Mouse (Mus musculus): ENCODE measurements around the gene Nfasc. TPM values are rescaled to one million over a fixed set of nuclear protein-coding genes. Genes with fewer than 3 reads are reported as not detected.

Nfasc gene
- polyA plus RNA-seq, 1 experiment from 2014 or later: 0.30 TPM

DNA sequence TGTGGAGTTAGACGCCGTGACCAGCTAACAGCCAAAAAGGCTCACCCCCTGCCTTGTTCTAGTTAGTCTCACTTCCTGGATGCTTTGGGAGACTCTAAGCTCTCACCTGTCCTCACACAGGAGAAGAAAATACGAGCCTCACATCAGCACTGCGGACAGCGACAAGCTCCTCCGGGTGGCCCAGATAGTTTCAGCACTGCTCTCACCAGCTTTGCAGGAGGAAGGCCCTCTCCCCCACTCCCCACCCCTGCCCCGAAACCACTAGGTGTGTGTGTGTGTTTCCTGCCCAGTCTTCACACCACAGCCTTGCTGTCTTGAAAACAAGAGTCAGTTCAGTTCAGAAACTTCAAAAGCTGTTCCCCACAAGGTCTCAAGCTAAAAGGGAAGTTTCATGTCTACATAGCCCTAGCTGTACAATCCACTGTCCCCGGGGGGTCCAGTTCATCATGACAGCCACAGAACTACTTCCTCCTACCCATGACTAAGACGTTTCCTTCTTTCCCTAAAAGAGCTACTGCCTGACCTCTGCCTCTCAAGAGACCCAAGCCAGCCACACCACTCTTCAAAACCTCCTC is 7.6 kb downstream of the Nfasc start:
- peak; percentile 12 for DNase-seq (ENCODE audit: low spot score)

- DNase-seq (ENCODE audit: low spot score): no peak
These were observed 9.3 kb downstream of the Nfasc start for GRCm38 (mm10) chr1:132732307-132732706.

GRCm38 (mm10) chr1:132727548-132727947 is 14.0 kb downstream of the Nfasc start:
- no peak for DNase-seq (ENCODE audit: low spot score)

GRCm38 (mm10) chr1:132722362-132722761 is 19.2 kb downstream of the Nfasc start:
- no peak for DNase-seq (ENCODE audit: low spot score)

DNA sequence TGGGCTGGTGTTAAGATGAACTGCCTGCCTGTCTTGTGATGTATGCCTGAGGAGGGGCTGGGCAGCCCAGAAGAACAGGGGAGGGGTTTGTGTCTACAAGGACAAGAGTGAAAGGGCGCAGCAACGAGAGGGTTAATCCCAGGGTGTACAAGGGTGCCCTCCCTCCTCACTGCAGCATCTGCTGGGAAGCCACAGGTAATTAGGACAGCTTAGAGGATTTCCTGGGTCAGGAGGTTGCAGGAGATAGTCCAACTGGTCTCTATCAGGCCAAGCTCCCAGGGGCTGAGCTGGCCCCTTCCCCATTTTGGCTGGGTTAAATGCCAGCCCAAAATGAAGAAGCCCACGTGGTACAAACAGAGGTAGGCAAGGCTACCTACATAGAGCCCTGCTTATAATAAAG is 20.3 kb downstream of the Nfasc start:
- DNase-seq (ENCODE audit: low spot score): no peak

DNA sequence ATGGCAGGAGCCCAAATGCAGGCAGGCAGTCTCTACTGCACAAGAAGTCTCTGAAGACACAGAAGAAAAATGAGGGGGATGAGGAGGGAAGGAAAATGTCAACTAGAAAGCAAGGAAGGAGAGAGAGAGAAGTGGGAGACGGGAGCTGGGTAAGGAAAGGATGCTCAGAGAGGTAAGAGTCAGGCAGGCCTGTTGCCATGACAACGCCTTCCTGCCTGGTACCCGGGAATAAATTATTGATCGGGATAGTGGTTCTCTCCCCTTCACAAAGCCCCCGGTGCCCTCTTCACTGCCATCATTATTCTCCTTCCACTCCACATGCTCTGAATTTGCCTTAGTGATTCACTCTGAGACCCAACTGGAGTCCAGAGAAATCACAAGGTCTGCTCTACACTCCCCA is 23.4 kb downstream of the Nfasc start:
- DNase-seq (ENCODE audit: low spot score): no peak

GRCm38 (mm10) chr1:132715044-132715443 is 26.6 kb downstream of the Nfasc start:
- DNase-seq (ENCODE audit: low spot score): no peak

GRCm38 (mm10) chr1:132709419-132709818 is 32.2 kb downstream of the Nfasc start:
- no peak for DNase-seq (ENCODE audit: low spot score)

GRCm38 (mm10) chr1:132707301-132707700 is 34.3 kb downstream of the Nfasc start:
- DNase-seq (ENCODE audit: low spot score): no peak

DNA sequence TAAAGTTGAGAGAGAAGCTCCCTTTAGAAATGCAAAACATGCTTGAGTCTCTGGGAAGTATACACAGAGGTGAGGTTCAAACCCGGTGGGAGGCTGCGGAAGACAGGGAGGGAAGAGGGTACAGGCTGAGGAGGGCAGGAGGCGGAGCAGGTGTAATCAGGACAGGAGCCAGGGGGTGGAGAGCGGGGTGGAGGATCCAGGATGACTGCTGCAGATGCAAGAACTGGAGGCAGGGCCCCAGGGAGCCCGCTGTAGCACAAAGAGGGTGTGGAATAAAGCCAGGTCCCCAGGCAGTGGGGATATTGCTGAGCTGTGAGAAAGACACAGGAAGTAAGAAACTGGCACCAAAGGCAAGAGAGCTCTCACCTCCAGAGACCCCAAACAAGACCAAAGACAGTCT is 38.1 kb downstream of the Nfasc start:
- no peak for DNase-seq (ENCODE audit: low spot score)

- DNase-seq (ENCODE audit: low spot score): no peak
These were observed 44.7 kb downstream of the Nfasc start for GRCm38 (mm10) chr1:132696926-132697325.

GRCm38 (mm10) chr1:132696232-132696631 is 45.4 kb downstream of the Nfasc start:
- no peak for DNase-seq (ENCODE audit: low spot score)

GRCm38 (mm10) chr1:132694007-132694406 is 47.6 kb downstream of the Nfasc start:
- DNase-seq (ENCODE audit: low spot score): no peak

- DNase-seq (ENCODE audit: low spot score): no peak
These were observed 52.4 kb downstream of the Nfasc start for GRCm38 (mm10) chr1:132689181-132689580.

DNA sequence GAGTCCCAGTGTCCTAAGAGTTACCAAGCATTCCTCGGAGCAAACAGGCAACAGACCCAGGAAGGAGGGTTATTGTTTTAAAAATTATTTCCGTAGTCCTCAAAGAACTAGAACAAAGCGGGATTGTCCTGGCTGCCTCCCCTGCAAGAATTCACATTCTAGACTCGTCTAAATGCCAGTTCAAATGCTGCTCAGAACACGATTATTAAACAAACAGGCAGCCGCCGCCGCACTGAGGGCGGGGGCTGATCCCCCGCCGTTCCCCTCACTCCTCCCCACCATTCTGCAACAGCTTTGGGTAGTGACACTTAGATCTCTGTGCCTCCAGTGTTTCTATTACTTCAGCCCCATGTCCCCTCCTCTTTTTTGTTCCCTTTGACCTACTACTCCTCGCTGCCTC is 62.7 kb downstream of the Nfasc start:
- DNase-seq (ENCODE audit: low spot score): no peak

- DNase-seq (ENCODE audit: low spot score): no peak
These were observed 63.5 kb downstream of the Nfasc start for GRCm38 (mm10) chr1:132678076-132678475.

DNA sequence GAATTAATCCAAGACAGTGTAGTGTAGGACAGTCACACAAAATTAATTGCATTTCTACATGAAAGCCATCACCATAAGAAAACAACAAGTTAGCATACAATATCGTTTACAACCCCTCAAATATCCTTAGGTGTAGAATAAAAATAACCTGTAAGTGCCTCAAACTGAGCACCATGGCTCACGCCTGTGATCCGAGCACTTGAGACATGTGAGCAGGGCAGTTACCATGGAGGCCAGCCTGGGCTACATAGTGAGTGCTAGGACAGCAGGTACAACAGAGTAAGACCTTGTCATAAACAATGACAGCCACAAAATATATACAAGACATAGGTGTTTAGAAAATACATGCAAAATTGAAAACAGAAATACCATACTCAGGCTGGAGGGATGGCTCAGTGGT is 68.9 kb downstream of the Nfasc start:
- no peak for DNase-seq (ENCODE audit: low spot score)

DNA sequence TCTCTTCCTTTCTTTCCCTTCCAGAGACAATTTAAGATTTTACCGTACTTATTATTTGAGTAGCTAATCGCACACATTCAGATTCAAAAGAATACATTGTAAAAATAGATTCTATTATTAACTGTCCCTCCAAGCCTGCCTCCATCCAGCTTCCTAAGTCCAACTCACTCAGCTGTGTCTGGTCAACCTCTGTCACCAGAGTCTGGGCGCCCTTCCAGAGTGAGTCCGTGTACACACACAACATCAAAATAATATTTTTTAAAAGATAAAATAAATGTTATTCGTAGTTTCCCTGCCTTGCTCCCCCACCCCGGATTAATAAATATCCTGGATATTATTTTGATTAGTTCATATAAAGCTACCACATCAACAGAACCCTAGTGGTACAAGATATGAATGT is 72.4 kb downstream of the Nfasc start:
- DNase-seq (ENCODE audit: low spot score): no peak

- DNase-seq (ENCODE audit: low spot score): no peak
These were observed 81.2 kb downstream of the Nfasc start for GRCm38 (mm10) chr1:132660354-132660753.

DNA sequence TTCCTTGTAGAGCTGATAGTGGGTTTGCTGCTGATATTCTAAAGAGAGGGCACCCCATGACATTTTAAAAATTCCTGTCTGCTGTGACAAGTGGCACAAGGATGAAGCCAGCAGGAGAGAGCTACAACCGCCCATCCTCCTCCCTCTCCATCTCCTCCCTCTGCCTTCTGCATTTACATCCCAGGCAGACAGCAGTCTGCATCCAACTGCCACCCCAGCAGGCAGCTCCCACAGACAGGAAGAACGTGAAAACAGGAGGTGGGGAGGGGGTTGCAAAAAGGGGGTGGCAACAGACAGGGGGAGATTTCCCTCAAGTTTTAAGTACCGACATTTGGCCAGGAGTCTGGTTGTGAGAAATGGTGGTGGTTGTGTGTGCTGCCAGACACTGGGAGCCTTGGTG is 82.0 kb downstream of the Nfasc start:
- DNase-seq (ENCODE audit: low spot score): no peak

- DNase-seq (ENCODE audit: low spot score): no peak
These were observed 86.0 kb downstream of the Nfasc start for GRCm38 (mm10) chr1:132655611-132656010.

DNA sequence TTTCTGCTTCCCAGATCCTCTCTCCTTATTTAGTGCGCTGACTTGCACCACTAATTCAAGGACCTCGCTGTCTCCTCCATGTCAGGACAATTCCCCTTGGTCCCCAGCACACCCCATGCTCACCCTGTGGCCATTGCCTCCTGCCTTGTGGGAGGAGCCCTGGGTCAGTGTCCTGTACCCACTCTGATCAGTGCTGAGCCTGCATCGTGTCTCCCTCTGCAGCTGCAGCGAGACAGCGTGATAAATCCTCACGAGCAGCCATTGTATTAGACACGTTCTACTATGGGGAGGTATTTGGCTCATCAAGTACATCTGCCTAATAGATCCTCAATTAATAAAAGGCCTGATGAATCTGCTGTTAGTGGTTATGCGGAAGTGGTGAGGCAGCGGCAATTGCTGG is 86.8 kb downstream of the Nfasc start:
- no peak for DNase-seq (ENCODE audit: low spot score)

GRCm38 (mm10) chr1:132653841-132654457 is 87.6 kb downstream of the Nfasc start:
- no peak for DNase-seq (ENCODE audit: low spot score)

DNA sequence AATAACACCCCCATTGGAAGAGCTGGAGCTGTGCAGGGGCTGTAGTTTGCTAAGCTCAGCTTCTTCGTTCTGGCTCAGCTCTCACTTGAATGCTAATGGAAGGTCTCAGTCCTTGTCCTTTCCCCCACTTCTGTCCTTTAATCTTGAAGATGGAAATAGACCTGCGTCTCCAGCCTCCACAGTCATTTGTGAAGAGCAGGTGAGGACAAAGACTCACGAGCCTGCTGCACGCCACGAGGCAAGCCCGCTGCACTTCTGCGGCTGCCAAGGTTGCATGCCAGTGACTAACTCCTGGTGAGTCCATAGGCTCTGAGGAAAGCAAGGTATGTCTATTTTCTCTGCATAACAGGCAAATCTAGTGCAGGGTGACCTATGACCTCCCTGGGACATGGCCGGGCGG is 88.4 kb downstream of the Nfasc start:
- no peak for DNase-seq (ENCODE audit: low spot score)
